Comparison of ENCODE assay signal across 9 mouse cellular contexts in the genomic region with DNA sequence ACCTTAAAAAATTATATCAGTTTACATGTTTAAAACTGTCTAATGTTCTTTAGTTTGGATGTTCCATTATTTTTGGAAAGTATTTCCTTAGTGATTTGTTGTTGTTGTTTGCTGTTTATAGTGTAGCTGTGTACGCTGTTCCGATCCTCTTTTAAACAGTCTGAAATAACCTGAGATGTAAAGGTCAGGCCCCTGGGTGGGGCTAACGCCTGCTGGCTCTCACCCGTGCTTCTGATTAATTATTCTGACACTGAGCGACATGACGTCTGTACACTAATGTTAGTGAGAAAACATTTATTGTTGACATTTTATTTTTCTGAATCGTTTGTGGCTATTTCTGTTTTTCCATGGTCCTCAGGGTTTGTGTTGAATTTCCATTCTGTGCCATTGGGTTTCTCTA. TPM values are rescaled to one million over a fixed set of nuclear protein-coding genes. Genes with fewer than 3 reads are reported as not detected.
A peak's percentile ranks its signal among the peaks of the same experiment; 100 is the strongest.
DNase-seq lines count a peak whose midpoint lies in the region; ATAC-seq and TF ChIP-seq lines count a peak whose summit lies in the region.
"Had no signal": no experiment of that assay in that cellular context is flagged by ENCODE, and none has a peak within 500 bp of the region (broad histone marks: within the 10 kb centered on the region; RNA-seq: fewer than 3 reads in every experiment).

No protein-coding gene starts in this region.

- H3K27me3 ChIP-seq in midbrain, embryonic 11.5 days (ENCODE audit: control insufficient read depth, insufficient read depth, low read length), result no peaks in the 10 kb centered on the region
- H3K27me3 ChIP-seq in midbrain, embryonic 10.5 days (ENCODE audit: low read depth, poor library complexity, severe bottlenecking), result no peaks in the 10 kb centered on the region
- H3K27me3 ChIP-seq in hindbrain, embryonic 16.5 days (replicated peaks; ENCODE audit: control insufficient read depth, insufficient read depth, low read length), result no peaks in the 10 kb centered on the region
- H3K27me3 ChIP-seq: liver, embryonic 13.5 days had no signal

- no peaks in the 10 kb centered on the region for H3K9me3 ChIP-seq in midbrain, embryonic 11.5 days (ENCODE audit: control insufficient read depth, low read length)
- no peaks in the 10 kb centered on the region for H3K9me3 ChIP-seq in midbrain, embryonic 10.5 days (replicated peaks)
- no peaks in the 10 kb centered on the region for H3K9me3 ChIP-seq in hindbrain, embryonic 16.5 days (ENCODE audit: control insufficient read depth, low read length)
- H3K9me3 ChIP-seq: liver, embryonic 13.5 days had no signal

- no peak overlapping the region for H3K4me2 ChIP-seq in midbrain, embryonic 11.5 days
- H3K4me2 ChIP-seq in hindbrain, embryonic 16.5 days (ENCODE audit: low read length), result no peak overlapping the region; the same call in 1 of the 2 replicates
- H3K4me2 ChIP-seq: liver, embryonic 13.5 days had no signal

- no peak for ATAC-seq in midbrain, embryonic 11.5 days (ENCODE audit: low FRiP score)
- no peak for ATAC-seq in hindbrain, embryonic 16.5 days

- H3K4me3 ChIP-seq in midbrain, embryonic 11.5 days (ENCODE audit: low read depth, low read length), result no peak overlapping the region
- no peak overlapping the region for H3K4me3 ChIP-seq in midbrain, embryonic 10.5 days
- H3K4me3 ChIP-seq in hindbrain, embryonic 16.5 days (ENCODE audit: low read length), result no peak overlapping the region
- H3K4me3 ChIP-seq in olfactory bulb, adult 2 months (ENCODE audit: insufficient read depth, low read depth, low read length), result no peak overlapping the region
- H3K4me3 ChIP-seq: heart, adult 2 months; liver, embryonic 13.5 days had no signal

- no peaks in the 10 kb centered on the region for H3K36me3 ChIP-seq in midbrain, embryonic 11.5 days (ENCODE audit: control insufficient read depth, insufficient read depth, low read length)
- no peaks in the 10 kb centered on the region for H3K36me3 ChIP-seq in midbrain, embryonic 10.5 days
- no peaks in the 10 kb centered on the region for H3K36me3 ChIP-seq in hindbrain, embryonic 16.5 days (ENCODE audit: control insufficient read depth, insufficient read depth, low read length)
- H3K36me3 ChIP-seq: liver, embryonic 13.5 days had no signal

- no peak overlapping the region for H3K9ac ChIP-seq in midbrain, embryonic 11.5 days (ENCODE audit: low read length)
- H3K9ac ChIP-seq in hindbrain, embryonic 16.5 days (ENCODE audit: low read depth, low read length), result no peak overlapping the region
- H3K9ac ChIP-seq: liver, embryonic 13.5 days had no signal

- no peak for TF ChIP-seq POLR2A in brain, embryonic 14.5 days (IDR thresholded peaks at IDR 0.05; ENCODE audit: borderline replicate concordance, extremely low read depth, insufficient read depth, insufficient read length, poor library complexity, severe bottlenecking)
- TF ChIP-seq POLR2A in olfactory bulb, adult 2 months (IDR thresholded peaks at IDR 0.05; ENCODE audit: insufficient read depth, low read depth, low read length), result no peak

- TF ChIP-seq CTCF in brain, embryonic 14.5 days (IDR thresholded peaks at IDR 0.05; ENCODE audit: borderline replicate concordance, extremely low read depth, insufficient read depth, insufficient read length), result no peak
- no peak for TF ChIP-seq CTCF in olfactory bulb, adult 2 months (IDR thresholded peaks at IDR 0.05; ENCODE audit: insufficient read depth, low read depth, low read length)

- 47% methylated on average over 7 of the region's 7 CpGs for WGBS in midbrain, embryonic 11.5 days
- 61% methylated on average over 7 of the region's 7 CpGs for WGBS in midbrain, embryonic 10.5 days
- 15% methylated on average over 7 of the region's 7 CpGs for WGBS in hindbrain, embryonic 16.5 days
- WGBS in olfactory bulb, adult 2 months, result 41% methylated on average over 7 of the region's 7 CpGs

- intact Hi-C loops in heart, postnatal 36 days (cut with DNase I), result no loop called here

- no peak for DNase-seq in midbrain, embryonic 11.5 days (ENCODE audit: low spot score, missing footprints)
- DNase-seq in midbrain, embryonic 10.5 days (ENCODE audit: low spot score), result no peak
- DNase-seq in brain, embryonic 14.5 days (ENCODE audit: low read depth), result peak; percentile 46
- DNase-seq in adrenal gland, postnatal 36 days, result no peak
- DNase-seq in heart, postnatal 36 days, result no peak
- DNase-seq: heart, adult 2 months; liver, embryonic 13.5 days had no signal

- H3K27ac ChIP-seq in midbrain, embryonic 11.5 days (ENCODE audit: low read depth, low read length), result peak overlapping the region; percentile 44; the same call in 1 of the 2 replicates
- H3K27ac ChIP-seq in midbrain, embryonic 10.5 days (replicated peaks), result no peak overlapping the region; the same call in 1 of the 2 replicates
- peak overlapping the region; percentile 70 for H3K27ac ChIP-seq in hindbrain, embryonic 16.5 days (ENCODE audit: low read depth, low read length)
- H3K27ac ChIP-seq in olfactory bulb, adult 2 months (ENCODE audit: insufficient read depth, low read depth, low read length), result peak overlapping the region; percentile 69
- H3K27ac ChIP-seq: liver, embryonic 13.5 days had no signal

- peaks cover 19% of the 10 kb centered on the region for H3K4me1 ChIP-seq in midbrain, embryonic 11.5 days (ENCODE audit: control insufficient read depth, insufficient read depth, low read length)
- peaks cover 57% of the 10 kb centered on the region for H3K4me1 ChIP-seq in midbrain, embryonic 10.5 days
- H3K4me1 ChIP-seq in hindbrain, embryonic 16.5 days (ENCODE audit: control insufficient read depth, insufficient read depth, low read depth, low read length), result peaks cover 14% of the 10 kb centered on the region
- H3K4me1 ChIP-seq in olfactory bulb, adult 2 months (ENCODE audit: control insufficient read depth, insufficient read depth, low read length), result peaks cover 6% of the 10 kb centered on the region; the same call in 1 of the 2 replicates

RNA-seq across cellular contexts. Expression of a gene that starts 41.0 kb away (rescaled TPM):
- polyA plus RNA-seq in midbrain, embryonic 11.5 days (2014; fragmentation: Nextera tagmentation; extraction: Ambion mirVana), result 43.4 and 46.8 TPM in 2 replicates
- polyA plus RNA-seq in midbrain, embryonic 10.5 days (2016; fragmentation: Nextera tagmentation; extraction: Ambion mirVana), result 37.4 and 45.7 TPM in 2 replicates
- 40.0 and 67.9 TPM in 2 replicates for polyA plus RNA-seq in brain, embryonic 14.5 days (2012; rRNA removed)
- polyA plus RNA-seq in hindbrain, embryonic 16.5 days (2015; fragmentation: Nextera tagmentation; extraction: Ambion mirVana), result 30.4 and 33.9 TPM in 2 replicates
- polyA plus RNA-seq in olfactory bulb, adult 2 months (2012; ENCODE audit: insufficient read depth, insufficient read length, low replicate concordance, missing spikeins), result 143 TPM in 1 of 2 replicates, not detected in the other
- 10 to 100 TPM; 54.0 to 74.3 TPM for total RNA-seq in adrenal gland, postnatal 36 days (2021)
- 10 to 100 TPM; 78.1 to 88.5 TPM for total RNA-seq in heart, postnatal 36 days (2021)
